Mouse (Mus musculus): ENCODE measurements around the gene Slc22a23. TPM values are rescaled to one million over a fixed set of nuclear protein-coding genes. Genes with fewer than 3 reads are reported as not detected.

Slc22a23 gene
- polyA plus RNA-seq, 2 experiments: 6.4 to 16.6 TPM

- H3K4me2 ChIP-seq (replicated peaks; ENCODE audit: low read depth, low read length, severe bottlenecking): no peak overlapping the region
- no peaks in the 10 kb centered on the region for H3K4me1 ChIP-seq (ENCODE audit: control insufficient read depth, insufficient read depth, low read length)
- H3K27me3 ChIP-seq (ENCODE audit: control insufficient read depth, insufficient read depth, low read length): no peaks in the 10 kb centered on the region
- ATAC-seq (ENCODE audit: low FRiP score, low read depth) (no peak), DNase-seq (ENCODE audit: low spot score) (no peak)
- no peak overlapping the region for H3K27ac ChIP-seq (replicated peaks; ENCODE audit: low read depth, low read length)
- H3K4me3 ChIP-seq (replicated peaks; ENCODE audit: low read length): no peak overlapping the region
- 76% methylated on average over 4 of the region's 4 CpGs for WGBS
- no peak overlapping the region for H3K9ac ChIP-seq (ENCODE audit: low read depth, low read length, severe bottlenecking)
- H3K9me3 ChIP-seq (ENCODE audit: control insufficient read depth, low read length): no peaks in the 10 kb centered on the region
- H3K36me3 ChIP-seq (ENCODE audit: control insufficient read depth, insufficient read depth, low read length): no peaks in the 10 kb centered on the region
- TF ChIP-seq POLR2A (IDR thresholded peaks at IDR 0.05; ENCODE audit: borderline replicate concordance, extremely low read depth, insufficient read depth, insufficient read length): no peak
These were observed 31.9 kb downstream of the Slc22a23 start for GRCm38 (mm10) chr13:34313033-34313491.

DNA sequence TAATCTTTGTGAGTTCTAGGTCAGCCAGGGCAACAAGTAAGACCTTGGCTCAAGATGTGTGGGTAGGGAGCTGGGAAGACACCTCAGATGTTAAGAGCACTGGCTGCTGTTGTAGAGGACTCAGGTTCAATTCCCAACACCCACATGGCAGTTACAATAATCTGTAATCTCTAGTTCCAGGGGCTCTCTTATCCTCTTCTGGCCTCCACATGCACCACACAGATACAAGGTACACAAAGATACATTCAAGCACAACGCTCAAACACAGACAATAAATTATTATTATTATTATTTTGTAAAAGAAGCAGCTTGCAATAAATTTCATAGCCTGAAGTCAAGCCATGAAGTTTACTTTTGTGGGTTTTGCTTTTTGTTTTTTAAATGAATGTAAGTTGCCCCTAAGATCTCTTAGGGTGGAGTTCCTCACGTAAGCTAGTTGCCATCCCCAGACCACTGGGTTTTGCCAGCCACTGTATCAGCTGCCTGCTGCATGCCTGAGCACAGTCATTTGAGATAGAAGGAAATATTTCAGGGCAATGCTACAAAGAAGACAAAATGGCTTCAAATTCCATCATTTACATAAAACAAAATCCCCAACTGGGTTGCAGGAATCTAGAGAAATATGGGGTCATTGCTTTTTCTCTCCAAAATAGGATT, 32.5 kb downstream of the Slc22a23 start:
- Histone ChIP-seq H3K36me3 (ENCODE audit: control insufficient read depth, insufficient read depth, low read length) (no peaks in the 10 kb centered on the region), H3K9ac (ENCODE audit: low read depth, low read length, severe bottlenecking) (no peak overlapping the region), H3K4me3 (replicated peaks; ENCODE audit: low read length) (no peak overlapping the region), H3K4me2 (replicated peaks; ENCODE audit: low read depth, low read length, severe bottlenecking) (no peak overlapping the region), H3K4me1 (ENCODE audit: control insufficient read depth, insufficient read depth, low read length) (no peaks in the 10 kb centered on the region; the same call in 1 of the 2 replicates), H3K27me3 (ENCODE audit: control insufficient read depth, insufficient read depth, low read length) (no peaks in the 10 kb centered on the region), H3K9me3 (ENCODE audit: control insufficient read depth, low read length) (no peaks in the 10 kb centered on the region), H3K27ac (replicated peaks; ENCODE audit: low read depth, low read length) (no peak overlapping the region)
- ATAC-seq (ENCODE audit: low FRiP score, low read depth) (no peak), DNase-seq (ENCODE audit: low spot score) (no peak)
- WGBS: 89% methylated on average over 2 of the region's 2 CpGs
- no peak for TF ChIP-seq POLR2A (IDR thresholded peaks at IDR 0.05; ENCODE audit: borderline replicate concordance, extremely low read depth, insufficient read depth, insufficient read length)

DNA sequence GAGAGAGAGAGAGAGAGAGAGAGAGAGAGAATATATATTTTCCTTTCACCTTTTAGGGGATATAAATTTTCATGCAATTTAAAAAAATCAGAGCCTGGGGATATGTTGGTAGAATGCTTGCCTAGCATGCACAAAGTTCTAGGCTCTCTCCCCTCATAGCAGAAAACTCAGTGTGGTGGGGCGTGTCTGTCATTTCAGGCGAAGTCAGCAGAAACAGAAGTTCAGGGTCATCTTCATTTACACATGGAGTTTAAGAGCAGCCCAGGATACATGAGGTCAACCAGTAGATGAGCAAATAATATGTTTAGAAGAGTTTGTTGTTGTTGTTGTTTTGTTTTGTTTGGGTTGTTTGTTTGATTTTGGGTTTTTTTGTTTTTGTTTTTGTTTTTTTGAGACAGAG, 33.4 kb downstream of the Slc22a23 start:
- Histone ChIP-seq H3K4me3 (replicated peaks; ENCODE audit: low read length) (no peak overlapping the region), H3K27ac (replicated peaks; ENCODE audit: low read depth, low read length) (no peak overlapping the region), H3K9ac (ENCODE audit: low read depth, low read length, severe bottlenecking) (no peak overlapping the region), H3K4me2 (replicated peaks; ENCODE audit: low read depth, low read length, severe bottlenecking) (no peak overlapping the region), H3K9me3 (ENCODE audit: control insufficient read depth, low read length) (no peaks in the 10 kb centered on the region), H3K4me1 (ENCODE audit: control insufficient read depth, insufficient read depth, low read length) (no peaks in the 10 kb centered on the region; the same call in 1 of the 2 replicates), H3K36me3 (ENCODE audit: control insufficient read depth, insufficient read depth, low read length) (no peaks in the 10 kb centered on the region), H3K27me3 (ENCODE audit: control insufficient read depth, insufficient read depth, low read length) (no peaks in the 10 kb centered on the region)
- no peak for TF ChIP-seq POLR2A (IDR thresholded peaks at IDR 0.05; ENCODE audit: borderline replicate concordance, extremely low read depth, insufficient read depth, insufficient read length)
- 69% methylated on average over 2 of the region's 2 CpGs for WGBS
- no peak for DNase-seq (ENCODE audit: low spot score)
- no peak for ATAC-seq (ENCODE audit: low FRiP score, low read depth)

- WGBS: 86% methylated on average over 3 of the region's 3 CpGs
- ATAC-seq (ENCODE audit: low FRiP score, low read depth): no peak
- no peak overlapping the region for H3K9ac ChIP-seq (ENCODE audit: low read depth, low read length, severe bottlenecking)
- no peaks in the 10 kb centered on the region for H3K9me3 ChIP-seq (ENCODE audit: control insufficient read depth, low read length)
- no peak overlapping the region for H3K4me3 ChIP-seq (replicated peaks; ENCODE audit: low read length)
- H3K36me3 ChIP-seq (ENCODE audit: control insufficient read depth, insufficient read depth, low read length): no peaks in the 10 kb centered on the region
- DNase-seq (ENCODE audit: low spot score): no peak
- H3K4me1 ChIP-seq (ENCODE audit: control insufficient read depth, insufficient read depth, low read length): no peaks in the 10 kb centered on the region; the same call in 1 of the 2 replicates
- H3K27ac ChIP-seq (replicated peaks; ENCODE audit: low read depth, low read length): no peak overlapping the region
- TF ChIP-seq POLR2A (IDR thresholded peaks at IDR 0.05; ENCODE audit: borderline replicate concordance, extremely low read depth, insufficient read depth, insufficient read length): no peak
- H3K4me2 ChIP-seq (replicated peaks; ENCODE audit: low read depth, low read length, severe bottlenecking): no peak overlapping the region
- no peaks in the 10 kb centered on the region for H3K27me3 ChIP-seq (ENCODE audit: control insufficient read depth, insufficient read depth, low read length)
These were observed 36.4 kb downstream of the Slc22a23 start for GRCm38 (mm10) chr13:34308604-34308927.

DNA sequence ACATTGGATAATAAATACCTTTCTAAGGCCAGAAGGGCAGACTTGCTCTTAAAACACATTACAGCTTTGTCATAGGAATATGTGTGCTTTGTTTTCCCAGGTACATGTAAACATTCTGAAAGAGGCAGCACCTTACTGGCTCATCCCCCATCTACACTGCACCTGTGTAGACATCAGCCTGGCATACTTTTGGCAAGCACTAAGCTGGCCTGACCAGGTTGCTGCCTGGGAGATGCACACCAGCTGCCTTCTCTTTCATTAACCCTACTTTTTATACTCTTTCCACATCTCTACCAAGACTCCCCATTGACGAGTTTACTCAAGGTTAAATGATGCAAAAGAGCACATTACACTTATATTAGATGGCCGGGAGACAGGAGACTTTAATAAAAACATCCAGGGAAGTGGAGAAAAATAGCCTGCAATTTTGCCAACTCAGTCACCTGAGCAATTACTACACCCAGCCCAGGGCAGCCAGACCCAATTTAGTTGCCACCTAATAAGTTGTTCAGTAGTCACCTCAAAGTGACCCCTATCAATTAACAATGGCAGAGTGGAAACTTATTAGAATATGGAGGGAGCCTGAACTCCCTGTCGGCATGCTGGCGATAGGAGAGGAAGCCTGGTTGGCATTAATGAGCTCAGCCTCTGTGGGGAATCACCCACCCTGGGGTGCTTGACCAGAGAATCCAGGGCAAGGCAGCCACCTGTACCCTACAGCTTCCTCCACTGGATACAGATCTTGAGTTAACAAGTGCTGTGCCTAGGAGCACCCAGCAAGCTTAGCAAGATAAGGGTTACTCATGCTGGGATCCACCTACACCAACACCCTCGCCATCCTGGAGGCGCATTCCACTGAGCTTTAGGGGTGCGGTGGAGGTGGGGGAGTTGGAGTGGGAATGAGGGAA, 37.0 kb downstream of the Slc22a23 start:
- ATAC-seq (ENCODE audit: low FRiP score, low read depth) (no peak), DNase-seq (ENCODE audit: low spot score) (no peak)
- H3K27ac ChIP-seq (replicated peaks; ENCODE audit: low read depth, low read length): no peak overlapping the region
- WGBS: 38% methylated on average over 7 of the region's 7 CpGs
- H3K27me3 ChIP-seq (ENCODE audit: control insufficient read depth, insufficient read depth, low read length): no peaks in the 10 kb centered on the region
- H3K4me3 ChIP-seq (replicated peaks; ENCODE audit: low read length): no peak overlapping the region
- no peaks in the 10 kb centered on the region for H3K9me3 ChIP-seq (ENCODE audit: control insufficient read depth, low read length)
- H3K36me3 ChIP-seq (ENCODE audit: control insufficient read depth, insufficient read depth, low read length): no peaks in the 10 kb centered on the region
- H3K4me1 ChIP-seq (ENCODE audit: control insufficient read depth, insufficient read depth, low read length): no peaks in the 10 kb centered on the region; the same call in 1 of the 2 replicates
- no peak overlapping the region for H3K4me2 ChIP-seq (replicated peaks; ENCODE audit: low read depth, low read length, severe bottlenecking)
- no peak for TF ChIP-seq POLR2A (IDR thresholded peaks at IDR 0.05; ENCODE audit: borderline replicate concordance, extremely low read depth, insufficient read depth, insufficient read length)
- H3K9ac ChIP-seq (ENCODE audit: low read depth, low read length, severe bottlenecking): no peak overlapping the region
